Comparison of ENCODE assay signal across 20 mouse cellular contexts in genomic region chr17:85943994-85944640, GRCm38 (mm10).
DNase-seq lines count a peak whose midpoint lies in the region; ATAC-seq lines count a peak whose summit lies in the region.
"Had no signal": no experiment of that assay in that cellular context is flagged by ENCODE, and none has a peak within 500 bp of the region (broad histone marks: within the 10 kb centered on the region; RNA-seq: fewer than 3 reads in every experiment).

No protein-coding gene starts in this region.

- 58% methylated on average over 11 of the region's 12 CpGs for WGBS in hindbrain, embryonic 12.5 days
- WGBS in hindbrain, embryonic 10.5 days, result 72% methylated on average over 12 of the region's 12 CpGs
- WGBS in midbrain, embryonic 13.5 days, result 58% methylated on average over 12 of the region's 12 CpGs
- 42% methylated on average over 12 of the region's 12 CpGs for WGBS in neural tube, embryonic 15.5 days

- no peaks in the 10 kb centered on the region for H3K36me3 ChIP-seq in hindbrain, embryonic 12.5 days
- no peaks in the 10 kb centered on the region for H3K36me3 ChIP-seq in hindbrain, embryonic 10.5 days
- no peaks in the 10 kb centered on the region for H3K36me3 ChIP-seq in midbrain, embryonic 13.5 days
- H3K36me3 ChIP-seq in neural tube, embryonic 15.5 days, result no peaks in the 10 kb centered on the region
- H3K36me3 ChIP-seq: embryonic facial prominence, embryonic 13.5 days; forebrain, embryonic 12.5 days; heart, embryonic 12.5 days had no signal

- H3K27ac ChIP-seq in hindbrain, embryonic 12.5 days, result no peak overlapping the region
- no peak overlapping the region for H3K27ac ChIP-seq in hindbrain, embryonic 10.5 days
- H3K27ac ChIP-seq in midbrain, embryonic 13.5 days, result no peak overlapping the region; the same call in 1 of the 2 replicates
- no peak overlapping the region for H3K27ac ChIP-seq in neural tube, embryonic 15.5 days (replicated peaks)
- H3K27ac ChIP-seq: embryonic facial prominence, embryonic 13.5 days; forebrain, embryonic 12.5 days had no signal

- peaks cover 13% of the 10 kb centered on the region; the same call in 1 of the 2 replicates for H3K27me3 ChIP-seq in hindbrain, embryonic 12.5 days
- H3K27me3 ChIP-seq in hindbrain, embryonic 10.5 days (ENCODE audit: insufficient read depth, poor library complexity, severe bottlenecking), result peaks cover 25% of the 10 kb centered on the region
- H3K27me3 ChIP-seq in midbrain, embryonic 13.5 days, result peaks cover 16% of the 10 kb centered on the region; the same call in 1 of the 2 replicates
- peaks cover 9% of the 10 kb centered on the region; the same call in 1 of the 2 replicates for H3K27me3 ChIP-seq in neural tube, embryonic 15.5 days (replicated peaks)
- H3K27me3 ChIP-seq: forebrain, embryonic 12.5 days had no signal

- H3K9ac ChIP-seq in hindbrain, embryonic 12.5 days, result no peak overlapping the region
- no peak overlapping the region for H3K9ac ChIP-seq in midbrain, embryonic 13.5 days (replicated peaks)
- H3K9ac ChIP-seq in neural tube, embryonic 15.5 days (replicated peaks), result no peak overlapping the region
- H3K9ac ChIP-seq: embryonic facial prominence, embryonic 13.5 days; forebrain, embryonic 12.5 days; heart, embryonic 12.5 days had no signal

- H3K4me3 ChIP-seq in hindbrain, embryonic 12.5 days, result no peak overlapping the region
- H3K4me3 ChIP-seq in hindbrain, embryonic 10.5 days, result no peak overlapping the region
- H3K4me3 ChIP-seq in midbrain, embryonic 13.5 days (replicated peaks), result no peak overlapping the region
- no peak overlapping the region for H3K4me3 ChIP-seq in neural tube, embryonic 15.5 days (replicated peaks)
- H3K4me3 ChIP-seq: embryonic facial prominence, embryonic 13.5 days; erythroblast, embryonic 14.5 days; forebrain, embryonic 12.5 days; heart, embryonic 12.5 days had no signal

- H3K4me2 ChIP-seq in hindbrain, embryonic 12.5 days (replicated peaks), result 0 out of 2 replicates have a peak overlapping the region, but pooled peaks have one; percentile 17
- H3K4me2 ChIP-seq in midbrain, embryonic 13.5 days (replicated peaks), result peak overlapping the region; percentile 15; the same call in 1 of the 2 replicates
- peak overlapping the region; percentile 28 for H3K4me2 ChIP-seq in neural tube, embryonic 15.5 days
- H3K4me2 ChIP-seq: forebrain, embryonic 12.5 days; heart, embryonic 12.5 days had no signal

- no peak for DNase-seq in hindbrain, embryonic 10.5 days (ENCODE audit: low spot score)
- peak; percentile 15 for DNase-seq in testis, postnatal 10 days (ENCODE audit: low spot score)
- no peak for DNase-seq in testis, postnatal 14 days (ENCODE audit: low spot score)
- no peak for DNase-seq in layer of hippocampus, postnatal 10 days (ENCODE audit: low spot score in 2 of 2)
- no peak for DNase-seq in lung, postnatal 36 days
- DNase-seq: cerebellum, adult 18-20 months; cerebellum, postnatal 25 days; heart, postnatal 14 days; kidney, adult 18-20 months; left cerebral cortex, postnatal 4 days; liver had no signal

- H3K4me1 ChIP-seq in hindbrain, embryonic 12.5 days, result peaks cover 24% of the 10 kb centered on the region
- peaks cover 20% of the 10 kb centered on the region for H3K4me1 ChIP-seq in hindbrain, embryonic 10.5 days (replicated peaks)
- peaks cover 14% of the 10 kb centered on the region for H3K4me1 ChIP-seq in midbrain, embryonic 13.5 days (replicated peaks)
- peaks cover 15% of the 10 kb centered on the region for H3K4me1 ChIP-seq in neural tube, embryonic 15.5 days

- H3K9me3 ChIP-seq in hindbrain, embryonic 12.5 days (replicated peaks), result no peaks in the 10 kb centered on the region
- H3K9me3 ChIP-seq in hindbrain, embryonic 10.5 days, result no peaks in the 10 kb centered on the region
- no peaks in the 10 kb centered on the region for H3K9me3 ChIP-seq in midbrain, embryonic 13.5 days
- H3K9me3 ChIP-seq in neural tube, embryonic 15.5 days (replicated peaks), result no peaks in the 10 kb centered on the region
- H3K9me3 ChIP-seq: embryonic facial prominence, embryonic 13.5 days; forebrain, embryonic 12.5 days; heart, embryonic 12.5 days had no signal

- ATAC-seq in hindbrain, embryonic 12.5 days (ENCODE audit: low FRiP score), result peak; percentile 79
- ATAC-seq in midbrain, embryonic 13.5 days, result peak; percentile 81
- ATAC-seq in neural tube, embryonic 15.5 days (ENCODE audit: low FRiP score), result peak; percentile 72; the same call in 1 of the 2 replicates
- ATAC-seq: lung, postnatal 0 days; Patski had no signal
